Mouse (Mus musculus) left cerebral cortex, adult 18-20 months (tissue): Measurements from ENCODE around the gene Camk2n1. TPM values are rescaled to one million over a fixed set of nuclear protein-coding genes. Genes with fewer than 3 reads are reported as not detected.
"Not testable (repeated sequence)": the region's sequence is repeated elsewhere in the genome, so short reads cannot be mapped to it uniquely, and the experiment has no call there.

Experiments
- DNase-seq, 2 experiments: peaks; one replicate each; pipeline ENCODE4 v3.0.0; 2021 to 2022; ENCODE audit warnings: low spot score in 2 of 2, mixed read lengths in 1 of 2
- long read RNA-seq, 2 experiments: library from polyadenylated mRNA; stranded (forward); transcript quantifications; one replicate each; pipeline ENCODE4 v2.0.0; 2021
- total RNA-seq, 2 experiments: library from RNA; stranded (reverse); gene quantifications; 2 replicates each; pipeline ENCODE4 v1.2.3; 2021

Camk2n1 gene
- 1,000 to 10,000 TPM; 1,197 to 1,322 TPM for total RNA-seq
- long read RNA-seq, experiment 1, full-length matches to known transcripts = 414 of 537 reads
- long read RNA-seq, experiment 1, partial matches to known transcripts = 91 of 537 reads
- long read RNA-seq, experiment 1, other reads (novel, unspliced or antisense) = 32 of 537 reads
- long read RNA-seq, experiment 2, full-length matches to known transcripts = 320 of 423 reads
- long read RNA-seq, experiment 2, partial matches to known transcripts = 1 of 423 reads
- long read RNA-seq, experiment 2, other reads (novel, unspliced or antisense) = 102 of 423 reads

- peak; percentile 84 to 90 for DNase-seq
Measured at GRCm38 (mm10) chr4:138453753-138454570, at the start of gene Camk2n1. Gene Camk2n1 (plus strand): TSS chr4:138454314.

DNA sequence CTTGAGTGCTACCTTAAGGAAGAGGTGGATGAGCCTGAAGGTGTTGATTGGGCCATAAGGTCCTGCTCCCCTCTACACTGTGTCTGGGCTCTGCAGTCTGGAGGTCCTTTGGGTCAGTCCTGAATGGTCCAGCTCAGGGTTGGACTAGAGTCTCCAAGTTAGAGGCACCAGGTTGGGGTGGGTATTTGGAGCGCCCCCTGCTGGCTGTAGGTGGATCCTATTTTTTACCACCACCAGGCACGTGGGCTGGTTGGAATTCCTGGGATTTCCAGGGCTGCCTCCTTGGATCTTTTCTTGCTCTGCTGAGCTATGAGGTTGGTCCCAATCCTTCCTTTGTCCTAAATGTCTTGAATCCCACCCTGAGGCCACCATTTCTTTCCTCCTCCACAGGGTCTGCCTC lies 49.3 kb upstream of the Camk2n1 start:
- peak in 1 of 2 experiments; percentile 53 for DNase-seq

DNA sequence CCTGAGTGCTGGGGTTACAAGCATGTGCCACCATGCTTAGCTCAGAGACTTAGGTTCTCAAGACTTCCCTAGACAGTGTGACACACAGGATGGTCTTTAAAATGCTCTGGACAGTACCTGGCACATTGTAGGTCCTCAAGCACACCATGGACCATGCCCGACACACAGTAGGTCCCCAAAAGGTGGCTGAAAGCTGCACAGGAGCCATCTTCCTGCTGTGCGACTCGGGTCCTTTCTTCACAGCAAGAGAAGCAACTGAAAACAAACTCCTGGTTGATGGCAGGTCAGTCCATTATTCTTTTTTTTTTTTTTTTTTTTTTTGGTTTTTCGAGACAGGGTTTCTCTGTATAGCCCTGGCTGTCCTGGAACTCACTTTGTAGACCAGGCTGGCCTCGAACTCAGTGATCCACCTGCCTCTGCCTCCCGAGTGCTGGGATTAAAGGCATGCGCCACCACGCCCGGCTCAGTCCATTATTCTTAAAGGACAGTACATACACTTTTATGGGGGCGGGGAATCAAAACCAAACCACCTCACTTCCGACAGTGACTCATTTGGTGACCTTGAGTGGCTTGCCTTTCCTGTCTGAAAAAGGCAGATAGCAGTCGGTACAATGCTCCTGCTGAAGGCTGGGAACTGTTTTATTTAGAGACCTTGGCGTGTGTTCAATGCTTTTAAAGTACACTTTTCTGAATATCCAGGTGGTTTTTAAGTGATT lies 46.5 kb upstream of the Camk2n1 start:
- no peak for DNase-seq

- no peak for DNase-seq
Measured at GRCm38 (mm10) chr4:138411011-138411410, 43.1 kb upstream of the Camk2n1 start.

DNA sequence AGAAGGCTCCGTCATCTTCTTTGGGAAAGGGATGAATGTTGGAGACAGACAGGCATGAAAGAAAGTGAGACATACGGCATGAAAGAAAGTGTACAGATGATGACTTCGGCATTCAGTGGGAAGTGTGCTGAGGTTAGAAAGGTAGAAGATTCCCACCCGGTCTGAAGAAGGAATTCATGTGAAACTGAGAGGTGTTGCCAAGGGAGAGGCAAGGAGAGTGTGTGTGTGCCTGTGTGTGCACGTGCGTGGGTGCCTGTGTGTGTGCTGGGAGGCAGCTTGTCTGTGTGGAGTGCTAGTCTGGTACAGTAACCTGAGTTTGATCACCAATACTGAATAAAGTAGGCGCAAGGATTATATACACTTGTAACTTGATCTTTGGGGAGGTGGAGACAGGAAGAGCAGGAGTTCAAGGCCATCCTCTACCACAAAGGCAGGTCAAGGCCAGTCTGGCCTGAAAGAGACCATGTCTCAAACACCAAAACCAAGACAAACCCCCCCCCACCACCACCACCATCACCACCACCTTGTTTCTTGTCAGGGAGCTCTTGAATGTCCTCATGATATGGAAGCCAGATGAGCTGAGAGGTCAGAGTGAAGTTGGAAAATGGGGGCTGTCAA lies 42.5 kb upstream of the Camk2n1 start:
- DNase-seq = no peak

- peak; percentile 60 to 75 for DNase-seq
Measured at GRCm38 (mm10) chr4:138414725-138415124, 39.4 kb upstream of the Camk2n1 start.

- DNase-seq = peak; percentile 67 to 81
Measured at GRCm38 (mm10) chr4:138415991-138416390, 38.1 kb upstream of the Camk2n1 start.

- no peak for DNase-seq
Measured at GRCm38 (mm10) chr4:138416414-138416813, 37.7 kb upstream of the Camk2n1 start.

- no peak for DNase-seq
Measured at GRCm38 (mm10) chr4:138417882-138418281, 36.2 kb upstream of the Camk2n1 start.

DNA sequence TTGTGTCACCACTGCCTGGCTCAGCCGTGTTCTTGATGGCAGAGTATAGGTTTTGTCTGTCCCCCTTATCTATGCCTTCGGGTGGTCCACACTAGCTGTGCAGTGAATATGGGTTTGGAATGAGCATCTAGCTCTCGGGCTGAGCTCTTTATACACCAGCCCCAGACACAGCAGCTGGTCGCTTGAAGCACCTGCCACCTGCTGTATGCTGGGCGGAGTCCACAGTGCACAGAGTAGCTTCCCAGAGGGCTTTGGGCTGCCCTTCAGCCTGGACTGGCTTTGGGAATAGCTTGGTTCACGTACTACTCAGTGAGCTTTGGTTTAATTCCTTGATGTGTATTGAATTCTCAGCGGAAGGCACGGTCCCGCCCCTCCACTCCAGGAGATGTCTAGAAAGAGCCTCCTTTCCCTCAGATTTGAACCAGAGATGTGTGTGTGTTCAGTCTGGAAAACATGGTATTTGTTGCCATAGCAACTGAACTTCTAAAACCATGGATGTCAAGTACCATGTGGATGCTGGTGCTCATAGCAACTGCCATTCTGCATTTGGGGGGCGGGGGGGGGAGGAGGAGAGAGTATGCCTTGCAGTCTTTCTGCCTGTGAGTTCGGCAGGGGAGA lies 35.7 kb upstream of the Camk2n1 start:
- no peak for DNase-seq

- DNase-seq = no peak
Measured at GRCm38 (mm10) chr4:138425028-138425427, 29.1 kb upstream of the Camk2n1 start.

DNA sequence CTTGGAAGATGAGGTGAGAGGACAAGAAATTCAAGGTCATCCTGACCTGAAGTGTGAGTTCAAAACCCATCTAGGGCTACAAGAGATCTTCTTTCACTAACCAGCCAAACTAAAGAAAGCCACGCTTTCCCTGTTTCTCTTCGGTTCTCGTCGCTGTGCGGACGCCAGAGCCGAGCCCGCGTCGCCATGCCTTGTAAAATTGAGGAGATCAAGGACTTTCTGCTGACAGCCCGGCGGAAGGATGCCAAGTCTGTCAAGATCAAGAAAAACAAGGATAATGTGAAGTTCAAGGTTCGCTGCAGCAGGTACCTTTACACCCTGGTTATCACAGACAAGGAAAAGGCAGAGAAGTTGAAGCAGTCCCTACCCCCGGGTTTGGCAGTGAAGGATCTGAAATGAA lies 28.5 kb upstream of the Camk2n1 start:
- not testable (repeated sequence) for DNase-seq

DNA sequence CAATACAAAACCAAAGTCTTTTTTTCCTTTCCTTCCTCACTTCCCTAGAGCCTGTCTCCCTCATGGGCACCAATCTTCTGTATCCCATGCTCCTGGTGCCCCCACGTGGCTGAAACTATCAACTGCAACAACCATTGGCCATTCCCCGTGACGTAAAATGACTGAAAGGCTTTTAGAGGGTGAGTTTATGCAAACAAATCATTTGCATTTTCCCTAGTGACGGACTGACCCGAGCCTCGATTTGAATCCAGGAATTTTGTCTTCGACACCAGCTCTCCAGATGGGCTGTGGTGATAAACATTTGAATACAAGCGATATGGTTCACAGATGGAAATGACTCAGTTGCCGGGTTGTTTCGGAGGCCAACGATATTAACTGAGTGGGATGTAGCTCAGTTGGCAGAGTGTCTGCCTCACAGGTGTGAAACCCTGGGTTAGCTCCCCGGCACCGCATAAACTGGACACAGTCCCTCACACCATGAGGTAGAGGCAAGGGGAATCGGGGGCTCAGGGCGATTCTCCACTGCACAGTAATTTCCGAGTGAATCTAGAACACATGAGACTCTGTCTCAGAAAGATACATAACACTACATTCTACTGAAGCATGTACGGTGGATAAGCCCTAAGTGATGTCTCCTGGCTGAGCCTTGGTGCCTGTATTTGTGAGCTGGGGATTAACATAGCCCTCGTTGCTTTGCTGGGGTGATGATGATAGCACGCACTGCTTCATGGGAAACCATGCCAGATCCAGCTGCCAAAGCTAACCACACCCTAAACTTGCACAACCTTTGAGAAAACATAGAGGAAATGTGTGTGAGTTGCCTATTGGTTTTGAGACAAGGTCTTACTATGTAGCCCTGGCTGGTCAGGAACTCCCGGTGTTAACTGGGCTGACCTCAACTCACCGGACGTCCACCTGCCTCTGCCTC lies 27.1 kb upstream of the Camk2n1 start:
- DNase-seq = peak; percentile 93 to 94

- DNase-seq = peak; percentile 39 to 57
Measured at GRCm38 (mm10) chr4:138429778-138430177, 24.3 kb upstream of the Camk2n1 start.

- no peak for DNase-seq
Measured at GRCm38 (mm10) chr4:138431340-138431739, 22.8 kb upstream of the Camk2n1 start.

DNA sequence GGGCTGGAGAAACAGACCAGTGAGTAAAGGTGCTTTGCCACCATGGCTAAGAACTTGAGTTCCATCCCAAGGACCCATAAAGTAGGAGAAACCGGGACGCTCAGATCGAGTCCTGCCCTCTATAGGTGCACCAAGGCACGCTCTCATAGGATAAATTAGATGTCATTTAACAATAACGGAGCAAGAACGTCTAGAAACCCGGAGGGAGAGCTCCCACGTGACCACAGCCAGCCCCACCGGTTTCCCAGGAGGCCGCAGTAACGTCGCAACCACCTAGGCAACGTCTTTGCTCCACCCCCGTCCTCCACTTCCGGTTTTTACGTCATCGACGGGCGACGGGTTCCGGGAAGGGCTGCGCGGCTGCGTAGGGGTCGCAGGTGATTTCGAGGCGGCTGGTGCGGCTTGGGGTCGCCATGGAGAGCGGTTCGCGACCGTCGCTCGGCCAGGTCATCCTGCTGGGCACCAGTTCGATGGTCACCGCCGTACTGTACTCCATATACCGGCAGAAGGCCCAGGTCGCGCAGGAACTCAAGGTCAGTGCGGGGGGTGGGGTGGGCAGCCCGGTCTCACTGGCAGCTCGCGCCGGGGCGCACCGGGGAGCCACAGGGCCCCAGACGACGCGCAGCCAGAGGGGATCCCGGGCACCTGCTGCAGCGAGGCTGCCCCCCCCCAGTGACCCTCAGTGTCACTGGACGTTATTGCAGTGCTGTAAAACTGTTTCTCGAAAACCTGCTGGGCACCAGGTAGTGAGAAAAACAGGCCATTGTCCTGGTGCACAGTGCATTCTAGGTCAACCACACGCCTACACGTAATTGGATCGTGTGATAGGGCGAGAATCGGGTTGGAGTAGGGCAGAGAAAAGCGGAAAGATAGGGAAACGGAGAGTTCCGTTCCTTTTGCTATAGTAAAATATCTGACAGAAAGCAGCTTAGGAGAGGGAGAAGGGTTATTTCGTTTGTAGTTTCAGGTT lies 19.5 kb upstream of the Camk2n1 start, which contains the start of gene Mul1:
TSS of gene Mul1 (plus strand) at position 325 of the 970 bp plus-strand sequence.
- peak; percentile 98 for DNase-seq

GRCm38 (mm10) chr4:138440062-138440461 lies 14.1 kb upstream of the Camk2n1 start:
- DNase-seq = no peak

DNA sequence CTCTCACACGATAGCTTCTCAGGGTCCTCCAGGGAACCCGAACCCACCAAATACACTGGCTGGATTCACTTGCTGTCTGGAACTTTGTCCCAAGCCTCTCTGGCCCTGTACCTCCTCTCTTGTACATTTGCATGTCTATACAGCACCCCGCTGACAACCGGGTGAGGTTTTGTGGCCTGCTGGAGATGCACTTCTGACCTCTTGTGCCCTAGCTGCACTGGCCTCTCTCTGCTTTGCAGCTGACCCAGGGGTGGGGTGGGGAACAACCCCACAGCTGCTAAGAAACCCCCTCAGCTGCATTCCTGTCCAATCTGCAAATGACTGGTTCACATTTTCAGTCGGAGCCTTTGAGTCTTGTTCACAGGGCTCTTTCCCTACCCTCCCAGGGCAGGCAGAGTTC lies 9.2 kb upstream of the Camk2n1 start:
- no peak for DNase-seq
